Mouse (Mus musculus): ENCODE results near the gene Dolpp1.

DNA sequence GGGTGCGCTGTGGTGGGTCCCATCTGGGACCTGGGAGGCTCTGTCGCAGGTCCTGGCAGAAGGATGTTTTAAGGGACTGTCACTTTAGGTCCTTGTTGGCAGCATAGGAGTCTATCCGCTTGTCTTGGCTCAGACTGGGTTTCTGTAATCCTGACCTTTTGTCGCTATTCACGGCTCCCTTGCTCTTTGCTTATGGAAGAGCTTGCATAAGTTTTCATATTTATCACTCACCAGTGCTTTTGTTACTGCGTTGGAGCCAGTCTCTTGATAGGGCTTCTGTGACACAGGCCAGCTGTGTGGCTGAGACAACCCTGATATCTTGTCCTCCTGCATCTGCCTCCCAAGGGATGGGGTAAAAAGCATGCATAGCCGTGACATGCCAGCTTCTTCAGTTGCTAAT, 12.7 kb upstream of the Dolpp1 start:
- TF ChIP-seq CTCF (IDR thresholded peaks at IDR 0.05; ENCODE audit: insufficient read depth, low read length) = no peak
- TF ChIP-seq POLR2A (IDR thresholded peaks at IDR 0.05; ENCODE audit: borderline replicate concordance, extremely low read depth, low read depth, low read length) = no peak
